ENCODE assay signal across 8 mouse cellular contexts in the genomic region with DNA sequence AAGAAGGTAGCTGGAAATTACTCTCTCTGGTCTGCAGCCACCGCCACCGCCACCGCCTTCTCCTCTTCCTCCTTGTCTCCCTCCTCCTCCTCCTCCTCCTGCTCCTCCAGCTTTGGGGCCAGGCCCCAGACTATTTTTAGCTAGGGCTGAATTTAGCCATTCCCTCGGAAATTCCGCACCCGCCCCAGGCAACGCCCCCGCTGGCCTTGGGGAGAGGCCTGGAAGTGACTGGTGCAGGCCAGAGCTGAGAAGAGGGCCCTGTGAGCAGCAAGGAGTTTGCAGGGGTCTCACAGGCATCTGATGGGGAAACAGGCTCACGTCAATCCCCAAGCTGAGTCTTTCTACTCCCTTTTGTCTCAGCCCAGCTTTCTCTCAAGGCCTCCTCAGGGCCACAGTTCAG. TPM values are rescaled to one million over a fixed set of nuclear protein-coding genes. Genes with fewer than 3 reads are reported as not detected.
DNase-seq lines count a peak whose midpoint lies in the region; ATAC-seq and TF ChIP-seq lines count a peak whose summit lies in the region.

No protein-coding gene starts in this region.

- H3K27ac ChIP-seq in kidney, adult 2 months (ENCODE audit: insufficient read depth, low read depth, low read length) = peak overlapping the region; percentile 19
- H3K27ac ChIP-seq in brown adipose tissue, adult 24 weeks (replicated peaks; ENCODE audit: low read depth, low read length) = peak overlapping the region; percentile 59
- peak overlapping the region; percentile 84 for H3K27ac ChIP-seq in lung, embryonic 15.5 days

- peak overlapping the region; percentile 33 for H3K4me2 ChIP-seq in lung, embryonic 15.5 days

- WGBS in kidney, adult 2 months = 40% methylated on average over 9 of the region's 9 CpGs
- WGBS in lung, embryonic 15.5 days = 11% methylated on average over 9 of the region's 9 CpGs

- H3K36me3 ChIP-seq in kidney, adult 2 months (ENCODE audit: control insufficient read depth, insufficient read depth, low read length) = no peaks in the 10 kb centered on the region
- H3K36me3 ChIP-seq in lung, embryonic 15.5 days = peaks cover 44% of the 10 kb centered on the region

- ATAC-seq in lung, embryonic 15.5 days (ENCODE audit: borderline replicate concordance, extremely low read depth, low FRiP score, low TSS enrichment) = peak; percentile 44; the same call in 1 of the 2 replicates

- no peaks in the 10 kb centered on the region for H3K9me3 ChIP-seq in lung, embryonic 15.5 days

- no peak for TF ChIP-seq POLR2A in kidney, adult 2 months (IDR thresholded peaks at IDR 0.05; ENCODE audit: low read depth, low read length)

- H3K9ac ChIP-seq in lung, embryonic 15.5 days = peak overlapping the region; percentile 8; the same call in 1 of the 2 replicates

- H3K27me3 ChIP-seq in kidney, adult 2 months (replicated peaks; ENCODE audit: control insufficient read depth, insufficient read depth, low read length) = no peaks in the 10 kb centered on the region
- no peaks in the 10 kb centered on the region for H3K27me3 ChIP-seq in lung, embryonic 15.5 days

- H3K4me1 ChIP-seq in kidney, adult 2 months (ENCODE audit: control insufficient read depth, insufficient read depth, low read length) = peaks cover 30% of the 10 kb centered on the region
- peaks cover 16% of the 10 kb centered on the region; the same call in 1 of the 2 replicates for H3K4me1 ChIP-seq in brown adipose tissue, adult 24 weeks (ENCODE audit: control insufficient read depth, insufficient read depth, insufficient read length, low read length)
- H3K4me1 ChIP-seq in lung, embryonic 15.5 days = peaks cover 91% of the 10 kb centered on the region

- no peak for TF ChIP-seq CTCF in kidney, adult 2 months (conservative IDR thresholded peaks at IDR 0.05; ENCODE audit: insufficient read depth, insufficient read length, low read depth, low read length)

- no peak overlapping the region for H3K4me3 ChIP-seq in kidney, adult 2 months (ENCODE audit: insufficient read depth, low read depth, low read length)
- H3K4me3 ChIP-seq in brown adipose tissue, adult 24 weeks (ENCODE audit: insufficient read depth, low read depth, low read length) = no peak overlapping the region
- H3K4me3 ChIP-seq in lung, embryonic 15.5 days = no peak overlapping the region

- intact Hi-C loops in heart, postnatal 25 days (cut with DNase I) = no loop called here
- intact Hi-C loops in left cerebral cortex, postnatal 4 days (cut with DNase I) = no loop called here

- peak; percentile 66 for DNase-seq in kidney, adult 2 months
- DNase-seq in kidney, adult 9 months = no peak
- DNase-seq in heart, postnatal 25 days (ENCODE audit: low spot score) = peak; percentile 73
- DNase-seq in right cerebral cortex, postnatal 14 days = no peak
- no peak for DNase-seq in left cerebral cortex, postnatal 4 days
- no peak for DNase-seq in left cerebral cortex, adult 8-10 months (ENCODE audit: low spot score in 2 of 2)

RNA-seq across cellular contexts. Expression of gene Arhgef17, which starts 13.7 kb away (rescaled TPM):
- polyA plus RNA-seq in kidney, adult 2 months (2012; rRNA removed) = 25.4 and 29.3 TPM in 2 replicates
- polyA plus RNA-seq in brown adipose tissue, adult 24 weeks (2012; ENCODE audit: insufficient read depth, insufficient read length, missing spikeins) = 2.5 and 3.3 TPM in 2 replicates
- 10 to 100 TPM; 24.0 to 28.8 TPM for total RNA-seq in heart, postnatal 25 days (2021)
- 10.8 TPM in 2 replicates for polyA plus RNA-seq in lung, embryonic 15.5 days (2015; fragmentation: Nextera tagmentation; extraction: Ambion mirVana)
- 10 to 100 TPM; 44.2 to 45.3 TPM for total RNA-seq in left cerebral cortex, postnatal 4 days (2021)
- 100 to 1,000 TPM; 138 to 145 (median 141) TPM for total RNA-seq in left cerebral cortex, adult 8-10 months (2022)

RNA-seq across cellular contexts. Expression of gene Relt, which starts 54.9 kb away (rescaled TPM):
- polyA plus RNA-seq in kidney, adult 2 months (2012; rRNA removed) = 1.5 and 3.8 TPM in 2 replicates
- 0.36 and 0.54 TPM in 2 replicates for polyA plus RNA-seq in brown adipose tissue, adult 24 weeks (2012; ENCODE audit: insufficient read depth, insufficient read length, missing spikeins)
- total RNA-seq in heart, postnatal 25 days (2021) = 1 to 10 TPM; 2.4 to 3.0 TPM
- 3.6 and 4.6 TPM in 2 replicates for polyA plus RNA-seq in lung, embryonic 15.5 days (2015; fragmentation: Nextera tagmentation; extraction: Ambion mirVana)
- 1 to 10 TPM; 6.3 to 7.4 TPM for total RNA-seq in left cerebral cortex, postnatal 4 days (2021)
- 10 to 100 TPM; 16.7 to 18.9 (median 17.8) TPM for total RNA-seq in left cerebral cortex, adult 8-10 months (2022)

RNA-seq across cellular contexts. Expression of gene P2ry6, which starts 56.3 kb away (rescaled TPM):
- polyA plus RNA-seq in kidney, adult 2 months (2012; rRNA removed) = 7.6 and 9.6 TPM in 2 replicates
- 3.7 and 4.5 TPM in 2 replicates for polyA plus RNA-seq in brown adipose tissue, adult 24 weeks (2012; ENCODE audit: insufficient read depth, insufficient read length, missing spikeins)
- 1 to 10 TPM; 4.4 TPM for total RNA-seq in heart, postnatal 25 days (2021)
- 9.6 and 9.9 TPM in 2 replicates for polyA plus RNA-seq in lung, embryonic 15.5 days (2015; fragmentation: Nextera tagmentation; extraction: Ambion mirVana)
- total RNA-seq in left cerebral cortex, postnatal 4 days (2021) = 1 to 10 TPM; 2.0 to 2.5 TPM
- total RNA-seq in left cerebral cortex, adult 8-10 months (2022) = 1 to 10 TPM; 2.0 to 7.4 (median 4.9) TPM

Comparison
In these comparisons a context has a peak if more than half of its experiments do, and no peak if none do; other contexts are left out.
1. DNase-seq: peak in kidney, adult 2 months (single experiment) and heart, postnatal 25 days (single experiment); none in kidney, adult 9 months (single experiment), right cerebral cortex, postnatal 14 days (single experiment), left cerebral cortex, postnatal 4 days (single experiment) and left cerebral cortex, adult 8-10 months (0 of 2).
2. H3K27ac ChIP-seq: peak in every context shown above with its lines; median percentile 84 in lung, embryonic 15.5 days; 59 in brown adipose tissue, adult 24 weeks; 19 in kidney, adult 2 months.